In the genomic region with DNA sequence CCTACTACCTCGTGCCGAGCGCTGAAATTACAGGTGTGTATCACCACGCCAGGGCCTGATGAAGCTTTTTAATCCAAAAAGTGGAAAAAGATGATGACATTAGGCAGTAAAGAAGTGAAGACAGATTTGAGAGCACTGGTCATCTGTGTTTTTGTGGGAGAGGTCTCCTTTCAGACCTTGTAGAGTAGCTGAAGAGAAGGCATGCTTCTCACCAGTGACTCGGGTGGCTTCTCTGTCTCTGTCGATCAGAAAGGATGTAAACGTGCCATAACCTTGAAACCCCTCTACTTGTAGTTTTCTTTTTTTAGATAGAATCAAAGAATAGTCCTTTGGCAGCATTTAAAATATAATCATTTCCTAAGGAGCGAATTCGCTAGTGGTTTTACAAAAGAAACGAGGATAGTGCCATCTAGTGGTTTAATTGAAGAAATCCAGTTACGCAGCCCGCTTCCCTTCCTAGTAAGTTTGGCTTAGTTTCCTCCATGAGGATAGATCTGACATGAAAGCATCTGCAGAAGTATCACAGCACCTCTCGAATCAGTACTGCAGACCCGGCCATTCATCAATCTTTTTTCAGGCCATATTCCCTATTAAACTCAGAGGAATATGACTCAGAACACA, we compare ENCODE assay signal across 9 mouse cellular contexts. TPM values are rescaled to one million over a fixed set of nuclear protein-coding genes. Genes with fewer than 3 reads are reported as not detected.
A peak's percentile ranks its signal among the peaks of the same experiment; 100 is the strongest.
DNase-seq lines count a peak whose midpoint lies in the region; ATAC-seq and TF ChIP-seq lines count a peak whose summit lies in the region.
"Had no signal": no experiment of that assay in that cellular context is flagged by ENCODE, and none has a peak within 500 bp of the region (broad histone marks: within the 10 kb centered on the region; RNA-seq: fewer than 3 reads in every experiment).

No protein-coding gene starts in this region.

- H3K4me2 ChIP-seq in hindbrain, embryonic 15.5 days: peak overlapping the region; percentile 41
- peak overlapping the region; percentile 39 for H3K4me2 ChIP-seq in midbrain, postnatal 0 days (ENCODE audit: low read depth, low read length, poor library complexity, severe bottlenecking)
- H3K4me2 ChIP-seq: liver, embryonic 15.5 days had no signal

- peak; percentile 73 for ATAC-seq in activated CD4-positive, CD25-positive, alpha-beta regulatory T cell, adult 4 months
- no peak for ATAC-seq in hindbrain, embryonic 15.5 days (ENCODE audit: low FRiP score, low read depth)
- ATAC-seq in midbrain, postnatal 0 days (ENCODE audit: low FRiP score): 0 out of 2 replicates have a peak, but pooled peaks have one; percentile 56

- no peaks in the 10 kb centered on the region for H3K36me3 ChIP-seq in embryonic facial prominence, embryonic 10.5 days (replicated peaks)
- H3K36me3 ChIP-seq in hindbrain, embryonic 15.5 days: no peaks in the 10 kb centered on the region
- H3K36me3 ChIP-seq in midbrain, postnatal 0 days (ENCODE audit: insufficient read depth, low read length): no peaks in the 10 kb centered on the region
- H3K36me3 ChIP-seq: liver, embryonic 15.5 days had no signal

- DNase-seq in left cerebral cortex, adult 11 months (ENCODE audit: low spot score): peak; percentile 50
- no peak for DNase-seq in left cerebral cortex, adult 8-10 months (ENCODE audit: low spot score in 2 of 2)
- peak; percentile 23 for DNase-seq in embryonic facial prominence, embryonic 10.5 days (ENCODE audit: low spot score)
- peak; percentile 5 for DNase-seq in left cerebral cortex, postnatal 4 days
- peak; percentile 89 for DNase-seq in midbrain, postnatal 0 days (ENCODE audit: low spot score)
- no peak for DNase-seq in adrenal gland, postnatal 25 days

- H3K27ac ChIP-seq in embryonic facial prominence, embryonic 10.5 days (replicated peaks): no peak overlapping the region
- H3K27ac ChIP-seq in hindbrain, embryonic 15.5 days (replicated peaks): no peak overlapping the region
- H3K27ac ChIP-seq in midbrain, postnatal 0 days (ENCODE audit: low read depth, low read length): no peak overlapping the region
- H3K27ac ChIP-seq: liver, embryonic 15.5 days had no signal

- H3K27me3 ChIP-seq in embryonic facial prominence, embryonic 10.5 days (replicated peaks; ENCODE audit: low read depth, poor library complexity, severe bottlenecking): no peaks in the 10 kb centered on the region
- H3K27me3 ChIP-seq in hindbrain, embryonic 15.5 days: no peaks in the 10 kb centered on the region
- no peaks in the 10 kb centered on the region for H3K27me3 ChIP-seq in midbrain, postnatal 0 days (ENCODE audit: insufficient read depth, low read length)
- H3K27me3 ChIP-seq: liver, embryonic 15.5 days had no signal

- H3K4me1 ChIP-seq in embryonic facial prominence, embryonic 10.5 days: no peaks in the 10 kb centered on the region
- no peaks in the 10 kb centered on the region for H3K4me1 ChIP-seq in hindbrain, embryonic 15.5 days (replicated peaks)
- no peaks in the 10 kb centered on the region for H3K4me1 ChIP-seq in midbrain, postnatal 0 days (ENCODE audit: insufficient read depth, low read length)
- H3K4me1 ChIP-seq: liver, embryonic 15.5 days had no signal

- WGBS in embryonic facial prominence, embryonic 10.5 days: 34% methylated on average over 14 of the region's 14 CpGs
- WGBS in hindbrain, embryonic 15.5 days: 31% methylated on average over 14 of the region's 14 CpGs
- WGBS in midbrain, postnatal 0 days: 31% methylated on average over 14 of the region's 14 CpGs

- peak; percentile 82 for TF ChIP-seq CTCF in midbrain, postnatal 0 days (IDR thresholded peaks at IDR 0.05)

- no peak overlapping the region for H3K4me3 ChIP-seq in embryonic facial prominence, embryonic 10.5 days
- H3K4me3 ChIP-seq in hindbrain, embryonic 15.5 days: no peak overlapping the region
- no peak overlapping the region for H3K4me3 ChIP-seq in midbrain, postnatal 0 days (ENCODE audit: low read depth, low read length)
- H3K4me3 ChIP-seq: liver, embryonic 15.5 days had no signal

- no peak overlapping the region; the same call in 1 of the 2 replicates for H3K9ac ChIP-seq in hindbrain, embryonic 15.5 days
- no peak overlapping the region for H3K9ac ChIP-seq in midbrain, postnatal 0 days (replicated peaks; ENCODE audit: low read length, poor library complexity, severe bottlenecking)
- H3K9ac ChIP-seq: liver, embryonic 15.5 days had no signal

- H3K9me3 ChIP-seq in embryonic facial prominence, embryonic 10.5 days: no peaks in the 10 kb centered on the region
- H3K9me3 ChIP-seq in hindbrain, embryonic 15.5 days: no peaks in the 10 kb centered on the region
- no peaks in the 10 kb centered on the region for H3K9me3 ChIP-seq in midbrain, postnatal 0 days (ENCODE audit: low read length)
- H3K9me3 ChIP-seq: liver, embryonic 15.5 days had no signal

- intact Hi-C loops in left cerebral cortex, postnatal 4 days (cut with DNase I): loop anchor here (2.0 to 5.0 kb wide), 2 partner anchors 323 to 899 kb away; no protein-coding TSS in a partner anchor

RNA-seq across cellular contexts. Expression of gene Cetn3, which starts 21.2 kb away (rescaled TPM):
- 100 to 1,000 TPM; 117 to 141 (median 130) TPM for total RNA-seq in left cerebral cortex, adult 8-10 months (2022)
- polyA plus RNA-seq in activated CD4-positive, CD25-positive, alpha-beta regulatory T cell, adult 4 months (2017; shearing (Covaris generic)): 100 to 1,000 TPM; 164 to 180 TPM
- 206 and 249 TPM in 2 replicates for polyA plus RNA-seq in embryonic facial prominence, embryonic 10.5 days (2016; fragmentation: Nextera tagmentation; extraction: Ambion mirVana)
- polyA plus RNA-seq in hindbrain, embryonic 15.5 days (2015; fragmentation: Nextera tagmentation; extraction: Ambion mirVana): 210 and 215 TPM in 2 replicates
- 100 to 1,000 TPM; 260 to 298 TPM for total RNA-seq in left cerebral cortex, postnatal 4 days (2021)
- total RNA-seq in midbrain, postnatal 0 days (2014; rRNA removed): 58.3 and 92.6 TPM in 2 replicates
- 322 and 326 TPM in 2 replicates for polyA plus RNA-seq in midbrain, postnatal 0 days (2015; fragmentation: Nextera tagmentation; extraction: Ambion mirVana)
- 124 and 137 TPM in 2 replicates for total RNA-seq in adrenal gland, postnatal 25 days (2021)

RNA-seq across cellular contexts. Expression of gene Mblac2, which starts 50.5 kb away (rescaled TPM):
- total RNA-seq in left cerebral cortex, adult 8-10 months (2022): 10 to 100 TPM; 19.8 to 21.8 (median 21.3) TPM
- 10 to 100 TPM; 10.9 to 16.5 TPM for polyA plus RNA-seq in activated CD4-positive, CD25-positive, alpha-beta regulatory T cell, adult 4 months (2017; shearing (Covaris generic))
- polyA plus RNA-seq in embryonic facial prominence, embryonic 10.5 days (2016; fragmentation: Nextera tagmentation; extraction: Ambion mirVana): 3.6 and 4.3 TPM in 2 replicates
- 50.0 and 52.1 TPM in 2 replicates for polyA plus RNA-seq in hindbrain, embryonic 15.5 days (2015; fragmentation: Nextera tagmentation; extraction: Ambion mirVana)
- total RNA-seq in left cerebral cortex, postnatal 4 days (2021): 10 to 100 TPM; 34.1 to 39.5 TPM
- total RNA-seq in midbrain, postnatal 0 days (2014; rRNA removed): 35.1 and 36.0 TPM in 2 replicates
- polyA plus RNA-seq in midbrain, postnatal 0 days (2015; fragmentation: Nextera tagmentation; extraction: Ambion mirVana): 63.9 and 67.0 TPM in 2 replicates
- 13.6 and 16.6 TPM in 2 replicates for total RNA-seq in adrenal gland, postnatal 25 days (2021)

RNA-seq across cellular contexts. Expression of gene Polr3g, which starts 50.9 kb away (rescaled TPM):
- total RNA-seq in left cerebral cortex, adult 8-10 months (2022): 1 to 10 TPM; 3.2 to 6.2 (median 5.1) TPM
- 10 to 100 TPM in 1 of 2 experiments, 1 to 10 TPM in 1; 7.7 to 11.5 TPM for polyA plus RNA-seq in activated CD4-positive, CD25-positive, alpha-beta regulatory T cell, adult 4 months (2017; shearing (Covaris generic))
- 20.1 and 24.7 TPM in 2 replicates for polyA plus RNA-seq in embryonic facial prominence, embryonic 10.5 days (2016; fragmentation: Nextera tagmentation; extraction: Ambion mirVana)
- polyA plus RNA-seq in hindbrain, embryonic 15.5 days (2015; fragmentation: Nextera tagmentation; extraction: Ambion mirVana): 5.3 and 5.8 TPM in 2 replicates
- total RNA-seq in left cerebral cortex, postnatal 4 days (2021): 1 to 10 TPM; 4.0 to 4.8 TPM
- 3.0 and 9.6 TPM in 2 replicates for total RNA-seq in midbrain, postnatal 0 days (2014; rRNA removed)
- polyA plus RNA-seq in midbrain, postnatal 0 days (2015; fragmentation: Nextera tagmentation; extraction: Ambion mirVana): 3.2 and 3.9 TPM in 2 replicates
- 7.5 and 9.2 TPM in 2 replicates for total RNA-seq in adrenal gland, postnatal 25 days (2021)

Comparison
In these comparisons a context has a peak if more than half of its experiments do, and no peak if none do; other contexts are left out.
1. DNase-seq: peak in left cerebral cortex, adult 11 months (single experiment), embryonic facial prominence, embryonic 10.5 days (single experiment), left cerebral cortex, postnatal 4 days (single experiment) and midbrain, postnatal 0 days (single experiment); none in left cerebral cortex, adult 8-10 months (0 of 2) and adrenal gland, postnatal 25 days (single experiment).